Mouse (Mus musculus) adrenal gland, postnatal 4 days (tissue): ENCODE measurements around the gene Lrp8. TPM values are rescaled to one million over a fixed set of nuclear protein-coding genes. Genes with fewer than 3 reads are reported as not detected.

Source experiments
- DNase-seq, 2 experiments: peaks; one replicate each; pipeline ENCODE4 v3.0.0; 2021 to 2022; ENCODE audit warnings: low spot score in 2 of 2, mixed read lengths in 2 of 2
- total RNA-seq, 2 experiments: library from RNA; stranded (reverse); gene quantifications; 2 replicates each; pipeline ENCODE4 v1.2.3; 2021

Lrp8 gene
- total RNA-seq, 2 experiments from 2014 or later: 8.8 to 8.9 TPM

DNA sequence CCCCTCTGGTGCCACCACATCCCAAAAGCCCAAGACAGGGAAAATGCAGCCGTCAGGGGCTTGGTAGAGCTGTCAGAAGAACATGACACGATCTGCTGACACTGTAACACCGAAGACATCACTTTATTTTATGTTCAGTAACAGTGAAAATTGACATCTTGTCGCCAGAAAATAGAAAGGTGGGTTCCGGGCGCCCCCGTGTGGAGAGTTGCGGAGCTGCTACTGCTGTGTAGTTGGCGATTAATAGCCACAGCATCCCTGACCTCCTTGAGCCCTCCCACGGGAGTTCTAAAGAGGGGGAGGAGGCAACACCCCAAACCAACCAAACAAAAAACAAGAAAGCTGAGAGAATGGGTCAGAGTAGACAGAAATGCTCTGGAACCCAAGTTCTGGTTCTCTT, 42.9 kb downstream of the Lrp8 start:
- DNase-seq: peak; percentile 66 to 68

DNA sequence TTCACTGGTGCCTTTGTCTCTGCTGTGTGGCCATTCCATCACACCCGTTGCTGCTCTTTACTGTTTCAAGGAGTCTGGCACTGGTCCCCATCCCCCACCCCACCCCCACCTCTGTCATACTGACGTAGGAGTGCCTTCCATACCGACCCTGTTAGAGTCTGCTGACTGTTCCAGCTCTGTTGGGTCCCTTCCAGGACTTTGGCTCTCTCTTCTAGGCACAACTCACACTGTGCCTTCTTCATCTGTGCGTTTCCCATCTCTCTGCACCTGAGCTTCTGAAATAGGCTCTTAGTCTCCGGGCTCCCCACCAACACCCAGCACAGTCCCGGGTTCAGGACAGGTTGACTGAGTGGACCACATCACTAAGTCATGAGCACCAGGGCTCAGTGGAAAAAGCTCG, 44.7 kb downstream of the Lrp8 start:
- DNase-seq: no peak

DNA sequence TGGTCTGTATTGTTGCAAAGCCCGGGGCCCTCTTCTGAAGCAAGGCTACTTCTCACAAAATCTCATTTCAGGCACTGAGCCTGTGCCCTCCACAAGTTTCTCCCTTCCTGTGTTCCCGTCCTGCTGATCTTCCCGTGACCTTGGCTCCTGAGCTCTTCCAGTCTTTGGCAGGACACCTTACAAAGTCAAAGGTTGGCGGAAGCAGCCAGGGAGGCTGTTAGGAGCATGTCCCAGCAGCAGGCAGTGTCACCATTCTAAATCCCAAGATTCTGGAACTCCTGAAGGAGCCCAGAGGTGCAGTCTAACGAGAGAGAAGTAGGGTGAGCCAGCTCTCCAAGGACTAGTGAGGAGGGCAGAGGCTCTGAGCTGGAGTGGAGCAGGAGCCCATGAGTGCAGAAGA, 46.5 kb downstream of the Lrp8 start:
- no peak for DNase-seq

DNA sequence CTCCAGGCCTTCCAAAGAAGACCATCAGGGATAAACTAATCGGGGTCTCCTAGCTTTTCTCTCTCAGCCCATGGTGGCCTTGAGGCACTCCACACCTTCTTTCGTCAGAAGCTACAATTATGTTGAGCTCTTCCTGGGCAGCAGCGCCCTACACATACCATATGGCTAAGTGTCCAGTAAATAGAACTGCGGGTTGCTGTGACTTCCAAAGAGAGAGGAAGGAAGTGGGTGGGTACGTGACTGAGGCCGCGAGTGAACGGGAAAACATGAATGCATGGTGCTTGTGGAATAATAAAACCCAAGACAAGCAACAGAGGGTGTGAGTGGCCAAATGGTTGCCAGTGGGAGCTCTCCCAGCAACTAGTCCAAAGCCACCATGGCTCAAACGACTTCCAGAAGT, 47.6 kb downstream of the Lrp8 start:
- DNase-seq: no peak

DNA sequence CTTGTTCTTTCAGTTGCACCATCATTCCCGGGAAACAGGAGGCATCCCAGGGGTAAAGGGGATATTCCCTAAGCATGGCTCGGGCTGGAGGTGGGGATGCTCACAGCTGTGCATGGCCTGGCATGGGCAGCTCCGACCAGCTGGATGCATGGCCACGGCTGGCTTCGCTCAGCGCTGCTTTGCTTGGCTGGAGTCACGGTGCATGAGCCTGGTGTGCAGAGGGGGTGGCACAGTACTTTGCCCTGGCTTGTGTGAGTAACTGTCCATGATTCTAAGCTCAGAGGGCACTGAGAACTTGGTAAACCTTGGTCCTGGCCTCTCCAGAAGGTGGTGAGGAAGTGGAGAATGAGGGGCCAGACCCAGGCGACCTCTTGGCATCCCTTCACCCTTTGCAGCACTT, 48.0 kb downstream of the Lrp8 start:
- DNase-seq: no peak

DNA sequence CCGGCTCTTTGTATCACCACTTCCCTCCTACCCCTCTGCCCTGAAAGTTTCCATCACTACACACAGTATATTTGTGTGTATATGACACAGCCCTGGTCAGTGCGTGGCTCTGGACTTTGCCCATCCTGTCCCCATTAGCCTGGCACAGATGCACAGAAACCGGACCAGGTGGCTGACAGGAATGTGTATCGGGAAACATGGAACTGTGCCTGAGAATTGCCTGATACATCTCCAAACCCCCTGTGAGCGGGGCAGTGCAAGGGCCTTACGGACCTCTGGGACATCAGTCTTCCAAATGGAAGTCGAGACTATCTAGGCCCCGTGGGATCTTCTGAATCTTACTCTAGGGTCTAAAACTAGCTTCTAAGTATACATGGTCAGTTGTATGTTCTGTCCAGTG, 51.3 kb downstream of the Lrp8 start:
- no peak for DNase-seq

DNA sequence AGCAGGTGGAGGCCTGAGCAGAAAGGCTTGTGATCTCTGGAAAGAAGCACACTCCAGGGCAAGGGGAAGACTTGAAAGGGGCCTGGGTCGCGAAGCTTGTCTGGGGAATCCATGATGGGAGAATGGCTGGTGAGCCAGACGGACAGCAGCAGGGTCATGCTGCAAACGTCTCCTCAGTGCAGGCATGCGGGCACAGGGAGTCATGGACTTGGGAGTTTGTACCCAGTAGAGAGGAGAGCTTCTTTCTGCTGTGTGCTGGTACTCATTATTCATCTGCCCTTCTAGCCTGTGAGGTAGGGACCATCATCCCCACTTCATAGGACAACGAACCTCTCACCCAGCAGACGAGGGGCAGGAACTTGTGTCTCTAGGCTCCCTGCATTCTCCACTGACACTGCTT, 51.8 kb downstream of the Lrp8 start:
- no peak for DNase-seq

DNA sequence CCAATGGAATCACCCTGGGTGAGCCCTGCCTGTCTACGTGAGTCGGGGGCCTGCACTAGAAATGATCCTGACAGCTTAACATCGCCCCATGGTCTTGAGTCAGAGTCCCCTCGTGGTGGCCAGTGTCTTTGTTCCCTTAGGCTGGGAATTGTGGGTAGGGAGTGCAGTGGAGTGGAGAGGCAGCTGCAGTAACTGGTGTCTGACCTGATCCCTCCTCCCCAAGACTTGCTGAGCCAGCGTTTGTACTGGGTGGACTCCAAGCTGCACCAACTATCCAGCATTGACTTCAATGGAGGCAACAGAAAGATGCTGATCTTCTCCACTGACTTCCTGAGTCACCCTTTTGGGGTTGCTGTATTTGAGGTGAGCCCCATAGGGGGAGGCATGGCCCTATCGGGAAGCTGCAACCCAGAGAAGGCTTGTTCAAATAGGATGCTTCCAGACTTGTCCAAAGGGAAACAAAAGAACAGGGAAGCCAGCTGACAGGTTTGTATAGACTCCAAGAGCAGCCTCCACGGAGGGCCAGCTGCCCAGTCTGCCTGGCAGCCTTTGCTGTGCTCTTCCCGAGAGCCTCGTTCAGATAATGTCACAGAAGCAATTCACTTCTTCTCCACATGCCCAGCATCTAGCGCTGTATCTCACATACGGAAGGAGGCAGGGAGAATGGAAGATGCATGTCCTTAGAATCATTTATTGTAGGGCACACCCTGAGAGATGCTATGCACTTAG, 55.1 kb downstream of the Lrp8 start:
- no peak for DNase-seq

DNA sequence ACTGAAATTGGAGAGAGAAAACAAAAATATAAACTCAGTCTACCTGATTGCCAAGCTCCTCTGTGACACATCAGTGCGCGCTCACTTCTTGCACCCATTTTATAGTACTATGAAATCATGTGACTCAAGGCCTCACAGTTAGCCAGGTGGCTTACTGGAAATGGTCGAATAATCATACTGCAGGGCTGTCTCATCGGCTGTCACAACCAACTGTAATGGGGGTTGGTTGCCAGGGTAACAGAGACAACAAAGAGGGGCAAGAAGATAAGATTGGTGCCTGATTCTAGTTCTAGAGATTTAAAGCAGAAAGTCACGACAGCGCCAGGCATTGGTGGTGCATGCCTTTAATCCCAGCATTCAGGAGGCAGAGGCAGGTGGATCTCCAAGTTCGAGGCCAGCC, 56.9 kb downstream of the Lrp8 start:
- DNase-seq: no peak

DNA sequence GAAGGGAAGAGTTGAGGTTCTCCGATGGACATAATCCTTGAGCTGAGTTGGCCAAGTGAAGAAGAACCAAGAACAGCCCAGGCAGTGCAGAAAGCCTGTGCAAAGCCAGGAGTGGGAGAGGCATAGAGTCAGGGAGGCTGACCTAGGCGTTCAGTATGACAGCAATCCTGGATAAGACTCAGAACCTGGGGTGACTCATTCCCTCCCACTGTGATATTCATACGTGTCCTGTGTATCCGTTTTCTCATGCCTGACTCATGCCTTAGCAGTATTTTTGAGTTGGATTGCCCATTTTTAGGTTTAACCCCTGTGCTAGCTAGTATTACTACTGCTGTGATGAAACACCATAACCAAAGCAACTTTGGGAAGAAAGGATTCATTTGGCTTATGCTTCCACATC, 62.8 kb downstream of the Lrp8 start:
- no peak for DNase-seq

DNA sequence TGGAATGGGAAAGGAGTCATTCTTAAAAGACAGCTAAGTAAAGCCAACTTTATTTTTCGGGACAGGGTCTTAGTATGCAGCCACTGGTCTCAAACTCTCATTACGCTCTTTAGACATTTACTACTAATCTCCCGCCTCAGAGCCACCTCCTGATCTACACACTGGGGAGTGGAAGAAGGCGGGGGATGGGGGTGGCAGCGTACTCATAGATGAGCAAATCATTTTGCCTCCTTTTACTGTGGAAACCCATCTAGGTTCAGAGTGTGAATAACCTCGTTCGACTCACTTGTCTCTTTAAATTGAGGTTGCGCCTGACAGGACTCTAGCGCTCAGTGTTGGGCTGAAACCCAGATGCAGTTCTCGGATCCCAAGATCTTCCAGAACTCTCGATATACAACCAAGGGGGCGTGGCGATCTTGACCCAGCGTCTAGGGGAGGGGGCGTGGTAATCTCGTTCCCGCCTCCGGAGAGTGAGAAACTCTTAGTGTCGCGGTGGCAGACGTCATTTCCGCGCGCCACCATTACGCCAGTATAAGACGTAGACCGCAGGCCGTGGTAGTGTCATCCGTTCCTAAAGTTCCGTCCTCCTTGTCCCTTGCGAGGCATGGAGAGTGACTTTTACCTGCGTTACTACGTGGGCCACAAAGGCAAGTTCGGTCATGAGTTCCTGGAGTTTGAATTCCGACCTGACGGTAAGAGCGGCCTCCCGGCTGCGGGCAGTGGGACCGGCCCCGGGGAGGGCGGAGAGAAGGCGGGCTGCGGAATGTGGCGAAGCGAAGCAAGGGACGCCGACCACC, 77.4 kb downstream of the Lrp8 start, which contains the start of gene Magoh:
Gene Magoh, plus strand, starts transcription at position 502 of the 797 bp plus-strand sequence.
- DNase-seq: peak; percentile 84 to 90

DNA sequence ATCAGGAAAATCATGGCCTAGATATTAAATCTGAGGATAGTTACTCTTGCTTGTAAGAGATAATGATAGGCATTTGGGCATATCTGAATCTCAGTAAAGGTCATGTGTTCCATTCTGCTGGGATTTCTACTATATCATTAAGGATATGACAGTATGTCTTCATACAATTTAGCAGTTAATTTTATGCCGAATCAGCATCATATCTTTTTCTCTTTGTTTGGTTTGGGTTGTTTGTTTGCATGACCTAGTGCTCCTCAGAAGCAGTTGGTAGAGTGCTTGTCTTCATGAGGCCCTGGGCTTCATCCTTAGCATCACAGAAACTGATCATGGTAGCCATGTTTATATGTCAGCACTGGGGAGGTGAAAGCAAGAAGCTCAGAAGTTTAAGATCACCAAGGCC, 79.6 kb downstream of the Lrp8 start:
- DNase-seq: no peak

DNA sequence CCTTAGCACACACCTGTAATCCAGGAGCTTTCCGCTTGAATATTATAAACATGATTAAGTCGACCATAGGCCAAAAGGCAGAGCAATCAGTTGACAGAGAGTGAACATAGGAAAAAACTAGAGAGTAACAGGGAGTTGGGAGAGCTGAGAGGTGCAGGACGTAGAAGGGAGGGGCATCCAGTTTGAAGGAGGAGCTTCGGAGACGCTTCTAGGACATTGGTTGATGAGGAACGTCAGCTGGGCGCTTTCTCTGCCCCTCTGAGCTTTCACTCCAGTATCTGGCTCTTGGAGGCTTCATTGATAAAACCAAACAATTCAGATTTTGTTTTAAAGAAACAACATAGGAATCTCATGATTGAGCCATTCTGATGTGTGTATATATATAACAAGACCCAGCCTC, 84.3 kb downstream of the Lrp8 start:
- no peak for DNase-seq

DNA sequence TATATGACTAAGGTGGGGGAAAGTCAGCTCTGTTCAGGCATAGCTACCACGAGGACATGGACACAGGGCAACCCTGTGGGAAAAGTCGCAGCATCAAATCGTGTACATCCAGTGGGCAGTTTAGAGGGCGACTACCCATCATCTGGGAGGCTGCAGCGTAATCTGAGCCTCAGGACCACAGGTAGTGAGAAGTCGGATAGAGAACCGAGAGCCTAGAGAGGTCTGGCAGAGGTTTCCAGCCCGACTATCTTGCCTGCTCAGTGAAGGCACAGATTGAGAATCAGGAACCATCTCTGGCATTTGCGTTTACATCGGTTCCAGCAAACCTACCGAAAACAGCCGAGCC, 87.3 kb downstream of the Lrp8 start:
- no peak for DNase-seq

DNA sequence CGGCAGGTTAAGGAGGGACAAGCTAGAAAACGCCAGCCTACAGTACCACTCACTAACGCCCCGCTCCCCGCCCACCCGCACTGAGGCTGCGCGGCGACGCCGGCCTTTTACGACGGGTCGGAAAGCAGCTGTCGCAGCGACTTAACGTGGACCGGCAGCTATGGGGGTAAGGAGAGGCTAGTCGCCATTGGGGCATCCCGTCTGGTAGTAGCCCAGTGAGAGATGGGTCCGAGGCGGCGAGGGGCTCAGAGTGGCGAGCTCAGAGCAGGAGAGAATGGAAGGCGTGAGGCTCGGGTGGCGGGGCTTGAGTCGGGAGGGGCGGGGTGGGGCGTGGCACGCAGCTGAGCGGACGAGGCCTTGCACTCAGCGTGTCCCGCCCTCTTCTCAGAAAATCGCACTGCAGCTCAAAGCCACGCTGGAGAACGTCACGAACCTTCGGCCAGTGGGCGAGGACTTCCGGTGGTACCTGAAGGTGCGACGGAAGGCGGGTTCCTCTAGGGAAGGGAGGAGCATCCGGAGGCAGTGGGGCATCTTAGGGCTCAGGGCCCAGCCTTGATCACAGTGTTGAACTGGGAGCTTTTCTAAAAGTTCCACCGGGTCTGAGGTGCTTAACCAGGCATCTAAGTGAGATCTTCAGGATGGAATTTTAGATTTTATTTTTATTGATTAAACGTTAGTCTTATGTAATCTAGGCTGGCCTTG, 87.8 kb downstream of the Lrp8 start, which contains the start of gene 0610037L13Rik:
Gene 0610037L13Rik, plus strand, starts transcription at position 83 of the 702 bp plus-strand sequence.
- peak; percentile 68 to 82 for DNase-seq

DNA sequence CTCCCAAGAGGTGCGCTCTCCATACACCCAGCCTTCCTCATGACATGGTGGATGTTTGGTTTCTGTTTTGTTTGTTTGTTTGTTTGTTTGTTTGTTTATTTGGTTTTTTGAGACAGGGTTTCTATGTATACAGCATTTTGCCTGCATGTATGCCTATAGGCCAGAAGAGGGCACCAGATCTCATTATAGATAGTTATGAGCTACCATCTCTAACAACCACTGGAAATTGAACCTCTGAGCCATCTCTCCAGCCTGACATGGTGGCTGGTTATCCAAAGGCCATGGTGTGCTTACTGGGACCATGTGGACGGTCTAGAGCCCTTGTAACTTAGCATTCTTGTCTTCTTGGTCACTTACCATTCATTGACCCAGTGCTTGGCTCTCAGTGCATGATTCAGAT, 90.6 kb downstream of the Lrp8 start:
- no peak for DNase-seq

DNA sequence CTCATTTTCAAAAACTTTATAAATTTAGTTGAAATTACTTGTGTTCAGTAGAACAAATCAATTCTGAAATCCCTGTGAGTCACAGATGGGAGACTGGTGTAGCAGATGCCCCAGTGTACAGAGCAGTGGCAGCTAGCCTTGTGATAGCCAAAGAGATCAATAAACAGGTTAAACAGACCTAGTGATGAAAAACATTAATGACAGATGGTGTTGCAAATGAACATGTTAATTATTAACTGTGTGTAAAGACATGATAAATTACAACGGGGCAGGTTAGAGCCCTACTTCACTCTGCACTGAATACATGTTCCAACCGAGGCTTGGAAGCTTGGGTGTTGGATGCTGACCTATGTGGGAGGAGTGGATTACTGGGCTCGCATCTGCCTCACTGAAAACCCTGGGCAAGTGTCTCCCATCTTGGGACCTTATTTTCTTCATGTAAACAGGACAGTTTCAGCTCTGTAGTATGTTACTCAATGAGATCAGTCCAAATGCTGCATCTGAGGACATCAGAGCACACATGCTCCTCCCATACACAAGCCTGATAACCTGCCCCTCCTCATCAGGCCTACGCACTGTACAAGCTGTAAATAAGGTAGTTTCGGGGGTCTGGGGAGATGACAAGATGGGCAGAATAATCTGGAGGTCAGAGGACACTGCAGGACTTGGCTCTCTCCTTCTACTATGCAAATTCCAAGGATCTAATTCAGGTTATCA, 97.3 kb downstream of the Lrp8 start:
- no peak for DNase-seq

DNA sequence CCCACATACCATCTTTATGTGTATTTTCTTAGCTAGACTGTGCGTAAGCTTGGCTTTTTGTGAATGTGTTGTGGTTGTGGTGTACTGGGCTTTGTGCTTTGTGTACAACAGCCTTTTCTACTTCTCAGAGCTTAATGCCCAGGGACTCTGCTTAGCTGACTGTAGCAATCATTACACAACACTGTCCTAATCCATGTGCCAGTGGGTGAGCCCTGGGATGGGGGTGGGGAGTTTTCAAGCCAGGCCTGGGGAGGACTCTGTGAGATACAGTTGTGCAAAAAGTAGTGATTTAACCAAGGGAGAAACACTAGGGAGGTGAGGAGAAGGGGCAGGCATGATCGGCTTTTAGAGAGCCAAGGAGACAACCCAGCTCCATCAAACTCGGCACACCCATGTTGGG, 98.1 kb downstream of the Lrp8 start:
- DNase-seq: no peak

DNA sequence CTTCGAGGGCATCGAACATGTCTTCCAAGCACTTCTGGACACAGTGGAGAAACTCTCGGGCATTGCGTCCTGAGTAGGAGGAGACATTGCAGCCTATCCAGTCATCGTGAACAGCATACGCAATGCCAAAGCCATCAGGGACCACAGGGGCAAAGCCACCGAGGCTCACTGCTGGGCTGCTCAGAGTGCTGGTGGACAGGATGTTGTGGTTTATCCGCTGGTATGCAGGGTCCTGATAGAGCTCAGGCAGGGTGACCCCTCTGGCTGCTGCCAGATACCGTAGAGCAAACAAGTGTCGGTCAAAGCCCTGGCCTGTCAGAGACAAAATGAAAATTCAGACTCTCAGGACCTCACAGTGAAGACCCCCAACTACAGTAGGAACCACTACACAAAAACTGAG, 102.2 kb downstream of the Lrp8 start:
- no peak for DNase-seq

DNA sequence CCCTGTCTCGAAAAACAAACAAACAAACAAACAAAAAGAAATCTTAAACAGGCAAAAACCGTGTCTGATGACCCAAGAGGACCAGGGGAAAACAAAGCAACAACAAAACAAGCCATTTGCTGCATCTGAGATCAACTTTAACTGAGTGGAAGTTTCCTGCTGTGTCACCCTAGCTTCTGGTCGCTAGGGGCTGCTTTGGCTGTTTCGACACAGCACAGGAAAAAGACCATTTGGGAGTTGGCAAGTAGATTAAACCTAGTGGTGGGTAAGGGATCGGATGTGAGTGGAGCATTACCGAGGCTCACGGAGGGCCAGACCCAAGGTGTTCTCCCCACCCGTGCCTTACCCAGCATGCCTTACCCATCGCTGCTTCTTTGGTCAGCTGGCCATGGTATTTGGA, 104.5 kb downstream of the Lrp8 start:
- no peak for DNase-seq

DNA sequence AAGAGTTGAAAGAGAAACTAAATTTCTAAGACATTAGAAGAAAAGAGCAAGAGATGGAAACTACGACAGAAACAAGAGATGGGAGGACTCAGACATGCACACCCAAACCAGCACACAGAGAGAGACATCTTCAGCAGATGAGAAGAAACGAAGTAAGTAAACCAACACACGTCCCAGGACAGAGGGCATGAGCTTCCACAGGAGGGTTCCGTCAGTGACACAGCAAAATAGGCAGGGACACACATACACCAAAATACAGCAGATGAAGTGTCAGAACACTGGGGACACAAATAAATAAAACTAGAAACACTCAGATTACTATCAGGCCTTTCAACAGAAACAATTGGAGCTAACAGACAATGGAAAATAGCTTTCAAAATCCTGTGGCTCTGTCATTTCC, 108.0 kb downstream of the Lrp8 start:
- no peak for DNase-seq
